Comparison of ENCODE assay signal across 26 mouse cellular contexts in genomic region chr9:86817673-86818072, GRCm38 (mm10).
"Had no signal": no experiment of that assay in that cellular context is flagged by ENCODE, and none has a peak within 500 bp of the region (broad histone marks: within the 10 kb centered on the region; RNA-seq: fewer than 3 reads in every experiment).

No protein-coding gene starts in this region.

- H3K36me3 ChIP-seq: embryonic facial prominence, embryonic 10.5 days; embryonic facial prominence, embryonic 12.5 days; embryonic facial prominence, embryonic 13.5 days; embryonic facial prominence, embryonic 15.5 days; forebrain, embryonic 10.5 days; forebrain, embryonic 12.5 days had no signal

- H3K4me1 ChIP-seq: embryonic facial prominence, embryonic 12.5 days; embryonic facial prominence, embryonic 13.5 days; embryonic facial prominence, embryonic 15.5 days; forebrain, embryonic 15.5 days had no signal

- H3K4me2 ChIP-seq: embryonic facial prominence, embryonic 12.5 days; embryonic facial prominence, embryonic 13.5 days; embryonic facial prominence, embryonic 15.5 days; forebrain, embryonic 12.5 days; forebrain, embryonic 13.5 days; forebrain, embryonic 15.5 days had no signal

- H3K27ac ChIP-seq: embryonic facial prominence, embryonic 10.5 days; embryonic facial prominence, embryonic 12.5 days; embryonic facial prominence, embryonic 13.5 days; embryonic facial prominence, embryonic 15.5 days; forebrain, embryonic 10.5 days; forebrain, embryonic 12.5 days; forebrain, embryonic 13.5 days; forebrain, embryonic 15.5 days; gastrocnemius, adult 2 months; heart, adult 2 months had no signal

- H3K9me3 ChIP-seq: embryonic facial prominence, embryonic 10.5 days; embryonic facial prominence, embryonic 12.5 days; embryonic facial prominence, embryonic 13.5 days; embryonic facial prominence, embryonic 15.5 days; forebrain, embryonic 10.5 days; forebrain, embryonic 12.5 days; forebrain, embryonic 13.5 days; forebrain, embryonic 15.5 days had no signal

- H3K27me3 ChIP-seq: embryonic facial prominence, embryonic 12.5 days; embryonic facial prominence, embryonic 13.5 days; embryonic facial prominence, embryonic 15.5 days; forebrain, embryonic 12.5 days; forebrain, embryonic 13.5 days; forebrain, embryonic 15.5 days had no signal

- H3K4me3 ChIP-seq: embryonic facial prominence, embryonic 10.5 days; embryonic facial prominence, embryonic 12.5 days; embryonic facial prominence, embryonic 13.5 days; embryonic facial prominence, embryonic 15.5 days; erythroblast, embryonic 14.5 days; forebrain, embryonic 10.5 days; forebrain, embryonic 12.5 days; forebrain, embryonic 13.5 days; forebrain, embryonic 15.5 days; gastrocnemius, adult 2 months; heart, adult 2 months had no signal

- DNase-seq: cerebellum, adult 9-10 months; cerebellum, adult 9-11 months; cerebellum, postnatal 10 days; cerebellum, postnatal 14 days; cerebellum, postnatal 25 days; cerebellum, postnatal 36 days; embryo, embryonic 11 days; forebrain, postnatal 0 days; gastrocnemius, adult 2 months; gastrocnemius, postnatal 10 days; gastrocnemius, postnatal 14 days; gastrocnemius, postnatal 25 days; gastrocnemius, postnatal 36 days; heart, adult 18-20 months; heart, adult 2 months had no signal

- H3K9ac ChIP-seq: embryonic facial prominence, embryonic 12.5 days; embryonic facial prominence, embryonic 13.5 days; embryonic facial prominence, embryonic 15.5 days; forebrain, embryonic 12.5 days; forebrain, embryonic 13.5 days; forebrain, embryonic 15.5 days; forebrain, postnatal 0 days had no signal

- ATAC-seq: forebrain, embryonic 13.5 days; forebrain, embryonic 14.5 days; forebrain, embryonic 15.5 days; forebrain, embryonic 16.5 days; forebrain, postnatal 0 days had no signal
